Mouse (Mus musculus) frontal cortex, postnatal 14 days (tissue): Measurements from ENCODE around the gene Afdn.
"Not testable (repeated sequence)": the region's sequence is repeated elsewhere in the genome, so short reads cannot be mapped to it uniquely, and the experiment has no call there.

ENCODE experiments used
- DNase-seq, 2 experiments: peaks; one replicate each; pipeline ENCODE4 v3.0.0; 2022; ENCODE audit warnings: low spot score in 2 of 2

The Afdn gene

GRCm38 (mm10) chr17:13777676-13778075 is 17.3 kb downstream of the Afdn start:
- DNase-seq, result no peak

DNA sequence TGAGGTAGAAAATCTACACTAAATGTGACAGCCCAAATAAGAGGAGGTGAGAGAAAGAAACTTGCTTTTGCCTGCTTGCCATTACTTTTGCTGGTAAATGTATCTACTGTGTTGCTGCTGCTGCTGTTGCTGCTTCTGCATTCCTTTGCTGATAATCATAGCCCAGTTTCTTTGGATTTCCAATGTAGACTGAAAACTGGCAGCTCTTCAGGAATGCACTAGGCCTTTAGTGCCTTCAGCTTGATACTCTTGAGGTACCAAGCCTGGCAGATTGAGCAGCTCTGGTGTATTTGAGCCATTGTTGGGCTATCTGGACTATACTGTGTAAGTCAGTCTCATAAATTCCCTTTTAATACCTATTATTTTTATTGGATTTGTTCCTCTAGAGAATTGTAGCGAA is 18.5 kb downstream of the Afdn start:
- no peak for DNase-seq

- no peak for DNase-seq
These were observed 21.6 kb downstream of the Afdn start for GRCm38 (mm10) chr17:13781948-13782347.

GRCm38 (mm10) chr17:13783469-13783868 is 23.1 kb downstream of the Afdn start:
- DNase-seq, result no peak

- not testable (repeated sequence) for DNase-seq
These were observed 29.7 kb downstream of the Afdn start for GRCm38 (mm10) chr17:13790033-13790432.

GRCm38 (mm10) chr17:13797691-13798090 is 37.4 kb downstream of the Afdn start:
- DNase-seq, result no peak

- DNase-seq, result no peak
These were observed 42.6 kb downstream of the Afdn start for GRCm38 (mm10) chr17:13802836-13803408.

DNA sequence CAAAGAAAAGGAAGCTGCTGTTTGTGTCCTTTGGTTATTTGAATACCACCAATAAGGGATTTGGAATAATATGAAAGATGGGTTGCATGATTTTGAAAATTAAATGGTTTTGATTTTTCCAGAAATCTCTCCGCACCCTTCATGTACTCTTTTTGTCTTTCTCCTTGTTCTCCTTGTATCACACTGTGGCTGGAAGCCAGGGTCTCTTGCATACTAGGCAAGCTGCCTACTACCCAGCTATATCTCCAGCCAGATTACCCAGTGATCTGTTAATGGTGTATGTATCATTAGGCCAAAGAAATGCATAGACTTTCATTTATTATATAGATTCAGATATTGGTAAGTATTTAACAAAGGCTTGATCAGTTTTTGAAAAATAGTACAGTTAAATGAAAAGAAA is 45.7 kb downstream of the Afdn start:
- DNase-seq, result no peak

DNA sequence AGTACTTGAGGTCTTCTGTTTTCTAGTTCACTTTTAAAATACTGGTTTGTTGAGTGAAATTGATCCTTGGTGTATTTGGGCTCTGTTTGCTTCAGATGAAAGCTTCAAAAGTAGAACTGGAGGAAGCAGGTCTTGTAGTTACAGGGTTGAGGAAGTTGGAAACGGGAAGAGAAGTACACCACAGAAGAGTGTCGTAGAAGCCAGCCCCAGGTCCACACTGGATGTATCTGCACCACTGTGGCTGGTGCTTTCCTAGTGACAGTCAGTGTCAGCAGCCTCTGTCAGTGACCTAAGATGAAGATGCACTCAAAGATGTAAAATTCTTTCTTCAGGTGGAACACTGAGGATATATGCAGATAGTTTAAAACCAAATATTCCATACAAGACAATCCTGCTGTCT is 57.5 kb downstream of the Afdn start:
- DNase-seq, result no peak

DNA sequence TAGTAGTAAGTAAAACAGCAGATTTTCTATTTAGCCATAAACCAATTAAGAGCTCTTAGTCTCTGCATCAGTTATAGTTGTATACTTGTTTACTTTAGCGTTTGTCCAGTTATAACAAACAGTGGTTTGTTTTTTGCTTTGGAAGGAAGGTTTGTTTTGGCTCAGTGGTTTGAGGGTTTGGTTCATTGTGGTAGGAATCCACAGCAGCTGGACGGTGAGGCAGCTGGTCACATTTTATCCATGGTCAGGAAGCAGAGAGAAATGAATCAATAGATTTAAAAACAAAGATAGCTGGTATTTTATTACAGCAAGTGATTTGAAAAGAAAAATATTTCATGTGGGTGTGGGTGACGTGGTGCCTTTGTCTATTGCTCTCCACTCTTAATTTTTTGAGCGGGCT is 59.0 kb downstream of the Afdn start:
- DNase-seq, result no peak

GRCm38 (mm10) chr17:13820676-13821075 is 60.3 kb downstream of the Afdn start:
- DNase-seq, result no peak

DNA sequence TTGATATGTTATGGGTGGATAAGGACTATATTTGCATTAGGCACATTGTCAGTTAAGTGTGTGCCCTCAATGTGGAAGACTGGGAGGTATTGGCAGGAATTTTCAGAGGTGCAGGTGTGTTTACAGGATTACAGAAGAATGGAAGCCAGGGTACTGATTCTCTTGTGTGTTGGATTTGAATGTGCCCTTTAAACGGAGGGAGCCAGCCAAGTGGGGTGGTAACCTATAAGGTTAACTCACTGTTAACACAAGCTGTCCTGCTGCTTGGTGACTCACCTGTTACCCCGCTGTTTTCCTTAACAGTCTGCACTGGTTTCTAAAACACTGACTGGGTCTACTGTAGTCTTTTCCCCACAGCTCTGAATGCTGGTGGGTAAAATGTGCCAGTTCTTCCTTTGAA is 65.1 kb downstream of the Afdn start:
- no peak for DNase-seq

DNA sequence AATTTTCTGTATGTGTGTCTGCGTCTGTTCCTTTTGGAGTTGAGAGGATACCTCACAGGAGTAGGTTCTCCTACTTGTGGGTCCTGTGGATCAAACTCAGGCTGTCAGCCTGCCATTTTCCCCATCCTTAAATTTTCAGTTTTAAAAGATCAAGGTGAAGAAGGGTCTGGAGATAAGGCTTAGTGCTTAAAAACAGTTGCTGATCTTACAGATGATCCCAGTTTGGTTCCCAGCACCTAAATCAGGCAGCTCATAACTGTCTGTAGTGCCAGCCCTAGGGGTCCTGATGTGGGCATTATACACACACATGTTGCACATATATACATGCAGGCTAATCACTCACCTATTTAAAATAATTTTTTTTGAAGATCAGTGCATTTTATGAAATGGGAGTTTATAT is 69.9 kb downstream of the Afdn start:
- no peak for DNase-seq

- DNase-seq, result no peak
These were observed 70.5 kb downstream of the Afdn start for GRCm38 (mm10) chr17:13830636-13831341.

GRCm38 (mm10) chr17:13835876-13836275 is 75.5 kb downstream of the Afdn start:
- no peak for DNase-seq

GRCm38 (mm10) chr17:13850175-13850574 is 89.8 kb downstream of the Afdn start:
- no peak for DNase-seq

DNA sequence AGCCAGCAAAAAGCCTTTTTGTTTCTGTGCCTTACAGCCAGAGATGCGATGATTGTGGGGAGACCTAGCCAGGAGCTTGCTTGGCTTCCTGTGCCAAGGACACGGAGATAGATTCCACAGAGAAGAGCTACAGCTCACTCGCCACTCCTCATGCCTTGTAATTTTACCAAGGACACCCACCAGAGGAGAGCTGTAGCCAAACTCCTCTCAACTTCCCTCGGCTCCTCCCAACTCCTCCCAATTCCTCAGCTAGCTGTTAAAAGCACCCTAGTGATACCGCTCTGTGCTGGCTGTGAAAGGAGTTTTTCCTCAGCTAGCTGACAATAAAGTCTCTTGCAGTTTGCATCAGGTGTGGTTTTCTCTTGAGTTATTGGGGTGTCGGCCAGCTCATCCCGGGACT is 93.5 kb downstream of the Afdn start:
- DNase-seq, result not testable (repeated sequence)

- no peak for DNase-seq
These were observed 95.1 kb downstream of the Afdn start for GRCm38 (mm10) chr17:13855396-13855795.

DNA sequence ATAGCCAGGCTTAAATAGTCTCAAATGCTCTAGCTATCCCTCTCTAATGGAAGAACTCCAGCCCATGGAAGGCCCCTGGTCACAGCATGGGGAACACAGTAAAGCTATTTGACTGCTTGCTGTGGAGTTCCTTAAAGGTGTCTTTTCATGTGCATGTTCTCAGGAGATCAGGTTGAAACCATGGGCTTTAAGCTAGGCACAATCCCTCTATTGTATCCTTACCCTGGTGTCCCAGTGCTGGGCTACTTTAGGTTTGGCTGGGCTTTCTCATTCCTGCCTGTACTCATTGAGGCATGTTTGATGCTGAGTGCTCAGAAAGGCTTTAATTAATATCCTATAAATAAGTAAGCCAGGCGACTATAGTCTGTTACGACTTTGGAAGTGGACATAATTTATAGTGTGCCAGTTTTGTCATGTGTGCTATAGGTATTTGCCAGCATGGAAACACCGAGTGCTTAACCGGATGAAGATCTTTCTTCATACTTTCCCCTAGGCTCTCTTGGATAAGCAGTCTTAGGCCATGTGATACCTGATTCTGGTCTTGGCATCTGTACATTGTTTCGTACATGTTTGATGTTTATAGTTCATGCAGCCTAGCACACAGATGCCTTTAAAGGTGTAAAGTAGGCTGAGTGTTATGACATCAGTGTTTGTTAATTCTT is 96.2 kb downstream of the Afdn start:
- no peak for DNase-seq

- DNase-seq, result no peak
These were observed 105.0 kb downstream of the Afdn start for GRCm38 (mm10) chr17:13865340-13865739.

DNA sequence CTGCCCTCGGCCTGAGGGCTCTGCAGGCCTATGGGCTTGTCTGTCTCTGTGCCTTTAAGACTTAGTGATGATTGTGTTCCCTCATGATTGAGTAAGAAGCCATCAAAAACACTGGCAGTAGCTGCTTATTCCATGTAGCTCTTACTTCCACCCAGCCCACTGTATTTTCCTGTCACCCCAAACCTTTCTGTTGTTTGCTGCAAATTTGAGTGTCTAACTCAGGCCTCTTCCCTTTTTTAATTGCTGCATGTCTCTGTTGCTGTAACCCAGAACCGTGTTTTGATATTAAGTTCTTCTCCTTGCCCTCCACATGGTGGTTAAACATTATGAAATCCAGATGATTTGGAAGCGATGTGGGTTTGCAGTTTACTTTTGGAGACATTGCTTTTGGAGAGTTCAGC is 106.6 kb downstream of the Afdn start:
- no peak for DNase-seq

- DNase-seq, result no peak
These were observed 107.1 kb downstream of the Afdn start for GRCm38 (mm10) chr17:13867475-13867874.

DNA sequence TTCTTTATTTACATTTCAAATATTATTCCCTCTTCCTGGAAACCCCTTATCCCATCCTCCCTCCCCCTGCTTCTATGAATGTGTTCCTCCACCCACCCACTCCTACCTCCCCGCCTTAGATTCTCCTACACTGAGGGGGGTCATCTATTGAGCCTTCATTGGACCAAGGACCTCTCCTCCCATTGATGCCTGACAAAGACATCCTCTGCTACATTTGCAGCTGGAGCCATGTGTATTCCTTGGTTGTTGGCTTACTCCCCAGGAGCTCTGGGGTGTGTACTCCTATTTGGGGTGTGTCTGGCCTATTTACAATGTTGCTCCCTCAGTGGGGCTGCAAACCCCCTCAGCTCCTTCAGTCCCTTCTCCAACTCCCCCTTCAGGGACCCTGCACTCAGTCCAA is 109.9 kb downstream of the Afdn start:
- no peak for DNase-seq
